Mouse (Mus musculus) testis, adult 2 months (tissue): ENCODE results near the gene Sfmbt2. TPM values are rescaled to one million over a fixed set of nuclear protein-coding genes. Genes with fewer than 3 reads are reported as not detected.

Experiments used
- H3K27ac ChIP-seq: fragments of 200-500 bp; 2 replicates; pipeline ENCODE4 v1.5.1; 2012; ENCODE audit warnings: low read depth, low read length; ENCODE audit not compliant: control insufficient read depth, insufficient read depth
- H3K27me3 ChIP-seq: fragments of 200-500 bp; 2 replicates; pipeline ENCODE4 v1.6.1; 2012; ENCODE audit warnings: mild to moderate bottlenecking, low read length, moderate library complexity; ENCODE audit not compliant: control insufficient read depth, insufficient read depth
- H3K36me3 ChIP-seq: fragments of 200-500 bp; 2 replicates; pipeline ENCODE4 v1.6.1; 2012; ENCODE audit warnings: mild to moderate bottlenecking, low read length; ENCODE audit not compliant: control insufficient read depth, insufficient read depth
- H3K4me1 ChIP-seq: fragments of 200-500 bp; 2 replicates; pipeline ENCODE4 v1.6.1; 2012; ENCODE audit warnings: low read length; ENCODE audit not compliant: control insufficient read depth, insufficient read depth
- H3K4me3 ChIP-seq: fragments of 200-500 bp; 2 replicates; pipeline ENCODE4 v1.5.1; 2012; ENCODE audit warnings: low read depth, mild to moderate bottlenecking, low read length, moderate library complexity, mixed read lengths; ENCODE audit not compliant: control insufficient read depth
- CTCF ChIP-seq: fragments of 200-500 bp; IDR thresholded peaks from 2 replicates; pipeline ENCODE4 v1.5.1; 2012; ENCODE audit warnings: low read depth, mild to moderate bottlenecking, inconsistent platforms, low read length, moderate library complexity; ENCODE audit not compliant: control insufficient read depth, insufficient read depth, insufficient replicate concordance
- POLR2A ChIP-seq: fragments of 200-500 bp; IDR thresholded peaks from 2 replicates; pipeline ENCODE4 v1.6.1; 2012; ENCODE audit warnings: low read depth, mild to moderate bottlenecking, inconsistent platforms, low read length, moderate library complexity; ENCODE audit not compliant: control insufficient read depth
- polyA plus RNA-seq: library from polyadenylated mRNA; depleted of rRNA; stranded (reverse); fragments of >200 nt; gene quantifications from 2 replicates; pipeline ENCODE4 v1.2.3, GENCODE M21; 2012

The Sfmbt2 gene
- polyA plus RNA-seq, 1 experiment: 15.2 TPM

- Histone ChIP-seq H3K27ac (no peak overlapping the region), H3K4me3 (no peak overlapping the region), H3K4me1 (no peaks in the 10 kb centered on the region), H3K27me3 (no peaks in the 10 kb centered on the region), H3K36me3 (no peaks in the 10 kb centered on the region)
- TF ChIP-seq POLR2A (no peak), CTCF (no peak)
Observed at GRCm38 (mm10) chr2:10441811-10442210, 71.5 kb downstream of the Sfmbt2 start.

GRCm38 (mm10) chr2:10453577-10453976 lies 83.3 kb downstream of the Sfmbt2 start:
- TF ChIP-seq CTCF (no peak), POLR2A (no peak)
- Histone ChIP-seq H3K27ac (no peak overlapping the region), H3K4me1 (no peaks in the 10 kb centered on the region; the same call in 1 of the 2 replicates), H3K27me3 (no peaks in the 10 kb centered on the region), H3K36me3 (no peaks in the 10 kb centered on the region), H3K4me3 (no peak overlapping the region)

GRCm38 (mm10) chr2:10458309-10458708 lies 88.0 kb downstream of the Sfmbt2 start:
- H3K36me3 ChIP-seq: no peaks in the 10 kb centered on the region
- no peak for TF ChIP-seq CTCF
- no peak for TF ChIP-seq POLR2A
- no peaks in the 10 kb centered on the region for H3K27me3 ChIP-seq
- H3K4me1 ChIP-seq: no peaks in the 10 kb centered on the region
- H3K4me3 ChIP-seq: no peak overlapping the region
- no peak overlapping the region for H3K27ac ChIP-seq

GRCm38 (mm10) chr2:10516516-10516915 lies 146.2 kb downstream of the Sfmbt2 start:
- H3K4me3 ChIP-seq: no peak overlapping the region
- no peak for TF ChIP-seq CTCF
- H3K36me3 ChIP-seq: no peaks in the 10 kb centered on the region
- no peak overlapping the region for H3K27ac ChIP-seq
- H3K4me1 ChIP-seq: no peaks in the 10 kb centered on the region
- no peaks in the 10 kb centered on the region for H3K27me3 ChIP-seq

GRCm38 (mm10) chr2:10521719-10522415 lies 151.6 kb downstream of the Sfmbt2 start:
- TF ChIP-seq POLR2A (no peak), CTCF (no peak)
- Histone ChIP-seq H3K27me3 (no peaks in the 10 kb centered on the region), H3K27ac (no peak overlapping the region), H3K4me3 (no peak overlapping the region), H3K4me1 (no peaks in the 10 kb centered on the region), H3K36me3 (no peaks in the 10 kb centered on the region)

- H3K4me3 ChIP-seq: no peak overlapping the region
- TF ChIP-seq POLR2A: no peak
- no peak for TF ChIP-seq CTCF
- no peak overlapping the region for H3K27ac ChIP-seq
Observed at GRCm38 (mm10) chr2:10525622-10526021, 155.3 kb downstream of the Sfmbt2 start.

GRCm38 (mm10) chr2:10541762-10542161 lies 171.5 kb downstream of the Sfmbt2 start:
- Histone ChIP-seq H3K27me3 (no peaks in the 10 kb centered on the region), H3K36me3 (no peaks in the 10 kb centered on the region), H3K27ac (no peak overlapping the region), H3K4me3 (no peak overlapping the region), H3K4me1 (no peaks in the 10 kb centered on the region)
- TF ChIP-seq CTCF (no peak), POLR2A (no peak)

More at GRCm38 (mm10) chr2:10525622-10526021, 155.3 kb downstream of the Sfmbt2 start:
- Histone ChIP-seq H3K36me3 (no peaks in the 10 kb centered on the region), H3K4me1 (no peaks in the 10 kb centered on the region), H3K27me3 (no peaks in the 10 kb centered on the region)
